Mouse (Mus musculus): ENCODE data around the gene Fgfbp1. TPM values are rescaled to one million over a fixed set of nuclear protein-coding genes. Genes with fewer than 3 reads are reported as not detected.

Gene Fgfbp1
- total RNA-seq (2014; rRNA removed) (not detected in 2 replicates), polyA plus RNA-seq (2012; rRNA removed) (not detected in 2 replicates)

GRCm38 (mm10) chr5:43981620-43982019, at the start of gene Fgfbp1:
Gene Fgfbp1 (minus strand): TSS chr5:43981779.
- no peaks in the 10 kb centered on the region for H3K4me1 ChIP-seq (ENCODE audit: control insufficient read depth, insufficient read depth, low read length)
- WGBS, result 74% methylated on average over 4 of the region's 4 CpGs
- H3K4me3 ChIP-seq (ENCODE audit: insufficient read depth, low read depth, low read length), result no peak within 1 kb of the TSS
- H3K27ac ChIP-seq (replicated peaks; ENCODE audit: insufficient read depth, low read depth, low read length), result no peak within 1 kb of the TSS
- no peak for DNase-seq (ENCODE audit: extremely low read depth, low read depth, low spot score)
- H3K36me3 ChIP-seq (ENCODE audit: control insufficient read depth, insufficient read depth, low read length), result no peaks in the 10 kb centered on the region
- no peak for TF ChIP-seq CTCF (IDR thresholded peaks at IDR 0.05; ENCODE audit: low read depth, low read length)
- TF ChIP-seq POLR2A (IDR thresholded peaks at IDR 0.05; ENCODE audit: extremely low read depth, insufficient read depth, low read length), result no peak
- no peak within 1 kb of the TSS for H3K9ac ChIP-seq (ENCODE audit: low read depth, low read length)
- no peaks in the 10 kb centered on the region for H3K27me3 ChIP-seq (ENCODE audit: control insufficient read depth, insufficient read depth, low read length)
- H3K79me2 ChIP-seq (ENCODE audit: control insufficient read depth, insufficient read depth, low read length), result no peaks in the 10 kb centered on the region

GRCm38 (mm10) chr5:43998295-43998989, 16.9 kb upstream of the Fgfbp1 start:
- Histone ChIP-seq H3K79me2 (ENCODE audit: control insufficient read depth, insufficient read depth, low read length) (no peaks in the 10 kb centered on the region), H3K4me1 (ENCODE audit: control insufficient read depth, insufficient read depth, low read length) (peaks cover 14% of the 10 kb centered on the region), H3K4me3 (ENCODE audit: insufficient read depth, low read depth, low read length) (no peak overlapping the region), H3K27me3 (ENCODE audit: control insufficient read depth, insufficient read depth, low read length) (no peaks in the 10 kb centered on the region), H3K9ac (ENCODE audit: low read depth, low read length) (no peak overlapping the region), H3K36me3 (ENCODE audit: control insufficient read depth, insufficient read depth, low read length) (no peaks in the 10 kb centered on the region), H3K27ac (replicated peaks; ENCODE audit: insufficient read depth, low read depth, low read length) (peak overlapping the region; percentile 56)
- WGBS, result 35% methylated on average over 9 of the region's 9 CpGs
- 0 out of 2 replicates have a peak, but pooled peaks have one; percentile 4 for TF ChIP-seq CTCF (IDR thresholded peaks at IDR 0.05; ENCODE audit: low read depth, low read length)
- TF ChIP-seq POLR2A (IDR thresholded peaks at IDR 0.05; ENCODE audit: extremely low read depth, insufficient read depth, low read length), result no peak
- peak; percentile 96 for DNase-seq (ENCODE audit: extremely low read depth, low read depth, low spot score)

GRCm38 (mm10) chr5:43997626-43998025, 16.0 kb upstream of the Fgfbp1 start:
- WGBS, result 25% methylated on average over 8 of the region's 8 CpGs

GRCm38 (mm10) chr5:43996162-43996561, 14.6 kb upstream of the Fgfbp1 start:
- no peaks in the 10 kb centered on the region for H3K27me3 ChIP-seq (ENCODE audit: control insufficient read depth, insufficient read depth, low read length)
- 69% methylated on average over 4 of the region's 4 CpGs for WGBS
- no peak overlapping the region for H3K9ac ChIP-seq (ENCODE audit: low read depth, low read length)
- H3K36me3 ChIP-seq (ENCODE audit: control insufficient read depth, insufficient read depth, low read length), result no peaks in the 10 kb centered on the region
- no peaks in the 10 kb centered on the region for H3K79me2 ChIP-seq (ENCODE audit: control insufficient read depth, insufficient read depth, low read length)
- H3K27ac ChIP-seq (replicated peaks; ENCODE audit: insufficient read depth, low read depth, low read length), result no peak overlapping the region
- TF ChIP-seq POLR2A (IDR thresholded peaks at IDR 0.05; ENCODE audit: extremely low read depth, insufficient read depth, low read length), result no peak
- TF ChIP-seq CTCF (IDR thresholded peaks at IDR 0.05; ENCODE audit: low read depth, low read length), result no peak
- peaks cover 14% of the 10 kb centered on the region for H3K4me1 ChIP-seq (ENCODE audit: control insufficient read depth, insufficient read depth, low read length)
- DNase-seq (ENCODE audit: extremely low read depth, low read depth, low spot score), result no peak
- no peak overlapping the region for H3K4me3 ChIP-seq (ENCODE audit: insufficient read depth, low read depth, low read length)

More at GRCm38 (mm10) chr5:43997626-43998025, 16.0 kb upstream of the Fgfbp1 start:
- H3K9ac ChIP-seq (ENCODE audit: low read depth, low read length), result no peak overlapping the region
- DNase-seq (ENCODE audit: extremely low read depth, low read depth, low spot score), result peak; percentile 98
- H3K79me2 ChIP-seq (ENCODE audit: control insufficient read depth, insufficient read depth, low read length), result no peaks in the 10 kb centered on the region
- TF ChIP-seq CTCF (IDR thresholded peaks at IDR 0.05; ENCODE audit: low read depth, low read length), result no peak
- TF ChIP-seq POLR2A (IDR thresholded peaks at IDR 0.05; ENCODE audit: extremely low read depth, insufficient read depth, low read length), result no peak
- peaks cover 14% of the 10 kb centered on the region for H3K4me1 ChIP-seq (ENCODE audit: control insufficient read depth, insufficient read depth, low read length)
- no peaks in the 10 kb centered on the region for H3K36me3 ChIP-seq (ENCODE audit: control insufficient read depth, insufficient read depth, low read length)
- H3K27ac ChIP-seq (replicated peaks; ENCODE audit: insufficient read depth, low read depth, low read length), result peak overlapping the region; percentile 56
- H3K27me3 ChIP-seq (ENCODE audit: control insufficient read depth, insufficient read depth, low read length), result no peaks in the 10 kb centered on the region
- H3K4me3 ChIP-seq (ENCODE audit: insufficient read depth, low read depth, low read length), result no peak overlapping the region

GRCm38 (mm10) chr5:43994981-43995380, 13.4 kb upstream of the Fgfbp1 start:
- TF ChIP-seq POLR2A (IDR thresholded peaks at IDR 0.05; ENCODE audit: extremely low read depth, insufficient read depth, low read length) (no peak), CTCF (IDR thresholded peaks at IDR 0.05; ENCODE audit: low read depth, low read length) (no peak)
- Histone ChIP-seq H3K9ac (ENCODE audit: low read depth, low read length) (no peak overlapping the region), H3K27ac (replicated peaks; ENCODE audit: insufficient read depth, low read depth, low read length) (no peak overlapping the region), H3K4me1 (ENCODE audit: control insufficient read depth, insufficient read depth, low read length) (peaks cover 14% of the 10 kb centered on the region), H3K36me3 (ENCODE audit: control insufficient read depth, insufficient read depth, low read length) (no peaks in the 10 kb centered on the region), H3K79me2 (ENCODE audit: control insufficient read depth, insufficient read depth, low read length) (no peaks in the 10 kb centered on the region), H3K4me3 (ENCODE audit: insufficient read depth, low read depth, low read length) (no peak overlapping the region), H3K27me3 (ENCODE audit: control insufficient read depth, insufficient read depth, low read length) (no peaks in the 10 kb centered on the region)
- DNase-seq (ENCODE audit: extremely low read depth, low read depth, low spot score), result no peak
- WGBS, result 89% methylated on average over 2 of the region's 2 CpGs

- Histone ChIP-seq H3K79me2 (ENCODE audit: control insufficient read depth, insufficient read depth, low read length) (no peaks in the 10 kb centered on the region), H3K27ac (replicated peaks; ENCODE audit: insufficient read depth, low read depth, low read length) (no peak overlapping the region), H3K4me3 (ENCODE audit: insufficient read depth, low read depth, low read length) (no peak overlapping the region), H3K9ac (ENCODE audit: low read depth, low read length) (no peak overlapping the region), H3K36me3 (ENCODE audit: control insufficient read depth, insufficient read depth, low read length) (no peaks in the 10 kb centered on the region), H3K27me3 (ENCODE audit: control insufficient read depth, insufficient read depth, low read length) (no peaks in the 10 kb centered on the region), H3K4me1 (ENCODE audit: control insufficient read depth, insufficient read depth, low read length) (no peaks in the 10 kb centered on the region)
- DNase-seq (ENCODE audit: extremely low read depth, low read depth, low spot score), result peak; percentile 27
- TF ChIP-seq POLR2A (IDR thresholded peaks at IDR 0.05; ENCODE audit: extremely low read depth, insufficient read depth, low read length) (no peak), CTCF (IDR thresholded peaks at IDR 0.05; ENCODE audit: low read depth, low read length) (peak; percentile 96)
- WGBS, result 50% methylated on average over 6 of the region's 6 CpGs
These were observed 8.7 kb upstream of the Fgfbp1 start for GRCm38 (mm10) chr5:43990316-43990715.
